13 mouse cellular contexts compared by ENCODE assay signal in genomic region chr3:37201122-37201916, GRCm38 (mm10). TPM values are rescaled to one million over a fixed set of nuclear protein-coding genes. Genes with fewer than 3 reads are reported as not detected.
A peak's percentile ranks its signal among the peaks of the same experiment; 100 is the strongest.
DNase-seq lines count a peak whose midpoint lies in the region; ATAC-seq and TF ChIP-seq lines count a peak whose summit lies in the region.
"Had no signal": no experiment of that assay in that cellular context is flagged by ENCODE, and none has a peak within 500 bp of the region (broad histone marks: within the 10 kb centered on the region; RNA-seq: fewer than 3 reads in every experiment).

No protein-coding gene starts in this region.

- no peaks in the 10 kb centered on the region for H3K79me2 ChIP-seq in liver, adult 2 months (ENCODE audit: control insufficient read depth, insufficient read depth, low read length)

- H3K9ac ChIP-seq in liver, adult 2 months (ENCODE audit: low read depth, low read length): peak overlapping the region; percentile 24

- no peak for TF ChIP-seq POLR2A in liver, adult 2 months (IDR thresholded peaks at IDR 0.05; ENCODE audit: extremely low read depth, insufficient read depth, low read length)

- no peaks in the 10 kb centered on the region for H3K27me3 ChIP-seq in liver, adult 2 months (ENCODE audit: control insufficient read depth, insufficient read depth, low read length)

- peak; percentile 25 for DNase-seq in CD4-positive, CD25-positive, alpha-beta regulatory T cell, adult 2 months (ENCODE audit: low read depth, low spot score)
- DNase-seq in liver, adult 2 months (ENCODE audit: extremely low read depth, low read depth, low spot score): peak; percentile 79
- no peak for DNase-seq in liver
- DNase-seq in gonadal fat pad, adult 2 months (ENCODE audit: low read depth): peak; percentile 30
- peak; percentile 6 for DNase-seq in retina, postnatal 1 day
- no peak for DNase-seq in left cerebral cortex, postnatal 36 days (ENCODE audit: low spot score in 2 of 2)
- DNase-seq: cerebellum, adult 8-10 months; lung, adult 2 months had no signal

- intact Hi-C loops in left cerebral cortex, postnatal 36 days (cut with DNase I): loop anchor here (5.0 kb wide), 1 partner anchor 564 kb away; no protein-coding TSS in a partner anchor

- H3K27ac ChIP-seq in liver, adult 2 months (replicated peaks; ENCODE audit: insufficient read depth, low read depth, low read length): peak overlapping the region; percentile 33; the same call in 1 of the 2 replicates

- 16% methylated on average over 6 of the region's 6 CpGs for WGBS in liver, adult 2 months

- TF ChIP-seq CTCF in liver, adult 2 months (IDR thresholded peaks at IDR 0.05; ENCODE audit: low read depth, low read length): no peak

- H3K4me1 ChIP-seq in liver, adult 2 months (ENCODE audit: control insufficient read depth, insufficient read depth, low read length): peaks cover 10% of the 10 kb centered on the region; the same call in 1 of the 2 replicates

- no peaks in the 10 kb centered on the region for H3K36me3 ChIP-seq in liver, adult 2 months (ENCODE audit: control insufficient read depth, insufficient read depth, low read length)

- no peak for ATAC-seq in CD4-positive, CD25-positive, alpha-beta regulatory T cell, adult 4 months
- no peak for ATAC-seq in frontal cortex, adult (ENCODE audit: low TSS enrichment)

- H3K4me3 ChIP-seq in liver, adult 2 months (ENCODE audit: insufficient read depth, low read depth, low read length): no peak overlapping the region

RNA-seq across cellular contexts. Expression of gene Il21, which starts 31.1 kb away (rescaled TPM):
- polyA plus RNA-seq in CD4-positive, CD25-positive, alpha-beta regulatory T cell, adult 4 months (2017; shearing (Covaris generic)): 1 to 10 TPM in 1 of 2 experiments, under 1 TPM in 1; 0.51 to 1.0 TPM
- not detected in 2 replicates for total RNA-seq in liver, adult 2 months (2014; rRNA removed)
- not detected in 2 replicates for polyA plus RNA-seq in liver, adult 2 months (2012; rRNA removed)
- not detected in 2 replicates for polyA plus RNA-seq in gonadal fat pad, adult 2 months (2012; rRNA removed)
- total RNA-seq in left cerebral cortex, postnatal 36 days (2021): not detected
- total RNA-seq: gastrocnemius, adult 8-10 months had no signal
- polyA plus RNA-seq: kidney, embryonic 16.5 days; lung, adult 2 months; neural tube, embryonic 14.5 days had no signal

Comparison
In these comparisons a context has a peak if more than half of its experiments do, and no peak if none do; other contexts are left out.
1. DNase-seq: peak in CD4-positive, CD25-positive, alpha-beta regulatory T cell, adult 2 months (single experiment), liver, adult 2 months (single experiment), gonadal fat pad, adult 2 months (single experiment) and retina, postnatal 1 day (single experiment); none in liver (single experiment) and left cerebral cortex, postnatal 36 days (0 of 2).